Mouse (Mus musculus) macrophage (primary cell): ENCODE measurements at regions not wholly inside any gene's neighbourhood (a gene's known extent, or its start where the extent isn't known, plus 50 kb on each side); places are given as distances from the start of the nearest gene placed in this dataset.

Experiments used
- H3K27ac ChIP-seq: fragments of 350-480 bp; formaldehyde crosslinking; 2 replicates; pipeline ENCODE4 v1.9.0; 2021
- H3K36me3 ChIP-seq: fragments of 350-480 bp; formaldehyde crosslinking; 2 replicates; pipeline ENCODE4 v1.9.0; 2021; ENCODE audit errors: inconsistent target
- H3K4me3 ChIP-seq: fragments of 350-480 bp; formaldehyde crosslinking; 2 replicates; pipeline ENCODE4 v1.9.0; 2021; ENCODE audit errors: inconsistent target
- H3K79me2 ChIP-seq: fragments of 350-480 bp; formaldehyde crosslinking; 2 replicates; pipeline ENCODE4 v1.9.0; 2021; ENCODE audit errors: inconsistent target
- WGBS: methylation state at CpG from one replicate; pipeline ENCODE4 v1.1.7; 2026; ENCODE audit warnings: inconsistent platforms; ENCODE audit not compliant: missing documents; 5-methylcytosine and 5-hydroxymethylcytosine counted together

- Histone ChIP-seq H3K27ac (no peak overlapping the region), H3K36me3 (no peaks in the 10 kb centered on the region), H3K4me3 (no peak overlapping the region), H3K79me2 (no peaks in the 10 kb centered on the region)
- WGBS, result 71% methylated on average over 1 of the region's 1 CpGs
Observed at GRCm38 (mm10) chr5:43152881-43153280, 80.1 kb upstream of the Cpeb2 start.

GRCm38 (mm10) chr5:43156771-43157170 is 76.2 kb upstream of the Cpeb2 start:
- WGBS, result 96% methylated on average over 3 of the region's 3 CpGs

GRCm38 (mm10) chr5:43160140-43160539 is 72.8 kb upstream of the Cpeb2 start:
- WGBS, result 33% methylated on average over 6 of the region's 6 CpGs
- Histone ChIP-seq H3K79me2 (no peaks in the 10 kb centered on the region), H3K4me3 (no peak overlapping the region), H3K36me3 (no peaks in the 10 kb centered on the region), H3K27ac (no peak overlapping the region)

More at GRCm38 (mm10) chr5:43156771-43157170, 76.2 kb upstream of the Cpeb2 start:
- H3K27ac ChIP-seq, result no peak overlapping the region
- no peaks in the 10 kb centered on the region for H3K36me3 ChIP-seq
- H3K4me3 ChIP-seq, result no peak overlapping the region
- H3K79me2 ChIP-seq, result no peaks in the 10 kb centered on the region

- H3K79me2 ChIP-seq, result no peaks in the 10 kb centered on the region
- no peaks in the 10 kb centered on the region for H3K36me3 ChIP-seq
- no peak overlapping the region for H3K27ac ChIP-seq
- WGBS, result 67% methylated on average over 8 of the region's 8 CpGs
- no peak overlapping the region for H3K4me3 ChIP-seq
Observed at GRCm38 (mm10) chr5:43181475-43181874, 51.5 kb upstream of the Cpeb2 start.
